Mouse (Mus musculus) kidney, adult 10 weeks (tissue): Measurements from ENCODE around the gene Cd84. TPM values are rescaled to one million over a fixed set of nuclear protein-coding genes. Genes with fewer than 3 reads are reported as not detected.

Experiments
- polyA plus RNA-seq: library from polyadenylated mRNA; stranded (reverse); fragments of 350-450 nt; fragmentation: Illumina TruSeq; extraction: RNeasy Lipid Tissue Mini Kit (QIAGEN cat#74804); gene quantifications from one replicate; pipeline ENCODE4 v1.2.3, GENCODE M21; 2014; ENCODE audit warnings: low read depth, low replicate concordance

Gene Cd84
- 1.7 TPM for polyA plus RNA-seq

GRCm38 (mm10) chr1:171839488-171839887, at the start of gene Cd84:
TSS of gene Cd84 (plus strand) at chr1:171839697.

GRCm38 (mm10) chr1:171895364-171895763, 55.9 kb downstream of the Cd84 start, which contains the start of gene Gm10521:
TSS of gene Gm10521 (plus strand) at chr1:171895664.

GRCm38 (mm10) chr1:171917305-171918039, 78.0 kb downstream of the Cd84 start, which contains the start of gene Slamf6:
TSS of gene Slamf6 (plus strand) at chr1:171917515.

Other genes starting within 250 kb of the Cd84 start
- 0.57 TPM for gene Ly9, start 232.3 kb upstream of the Cd84 start, polyA plus RNA-seq
- 1.9 TPM for gene Slamf7, start 186.7 kb upstream of the Cd84 start, polyA plus RNA-seq
- 3.7 TPM for gene Cd48, start 157.7 kb upstream of the Cd84 start, polyA plus RNA-seq
- not detected for gene Slamf1, start 72.6 kb upstream of the Cd84 start, polyA plus RNA-seq
- gene Gm10521, start 56.0 kb downstream of the Cd84 start, polyA plus RNA-seq = not detected
- not detected for gene Slamf6, start 77.8 kb downstream of the Cd84 start, polyA plus RNA-seq
- gene Vangl2, start 188.7 kb downstream of the Cd84 start, polyA plus RNA-seq = 0.93 TPM
- not detected for gene Nhlh1, start 217.9 kb downstream of the Cd84 start, polyA plus RNA-seq
- gene Copa, start 242.8 kb downstream of the Cd84 start, polyA plus RNA-seq = 171 TPM
- gene Ncstn, start 243.1 kb downstream of the Cd84 start, polyA plus RNA-seq = 14.1 TPM